ENCODE assay signal across 11 mouse cellular contexts in genomic region chr11:114231841-114232240, GRCm38 (mm10).
DNase-seq lines count a peak whose midpoint lies in the region; ATAC-seq and TF ChIP-seq lines count a peak whose summit lies in the region.
"Had no signal": no experiment of that assay in that cellular context is flagged by ENCODE, and none has a peak within 500 bp of the region (broad histone marks: within the 10 kb centered on the region; RNA-seq: fewer than 3 reads in every experiment).

No protein-coding gene starts in this region.

- H3K9ac ChIP-seq in forebrain, embryonic 16.5 days (replicated peaks; ENCODE audit: low read depth, low read length): no peak overlapping the region
- no peak overlapping the region for H3K9ac ChIP-seq in forebrain, embryonic 15.5 days (replicated peaks)
- H3K9ac ChIP-seq in midbrain, postnatal 0 days (replicated peaks; ENCODE audit: low read length, poor library complexity, severe bottlenecking): no peak overlapping the region
- H3K9ac ChIP-seq: hindbrain, embryonic 15.5 days; limb, embryonic 13.5 days had no signal

- H3K4me3 ChIP-seq in forebrain, embryonic 16.5 days (replicated peaks; ENCODE audit: low read length): no peak overlapping the region
- no peak overlapping the region for H3K4me3 ChIP-seq in forebrain, embryonic 15.5 days
- H3K4me3 ChIP-seq in midbrain, postnatal 0 days (ENCODE audit: low read depth, low read length): no peak overlapping the region
- H3K4me3 ChIP-seq: hindbrain, embryonic 15.5 days; limb, embryonic 13.5 days had no signal

- H3K9me3 ChIP-seq in forebrain, embryonic 16.5 days (ENCODE audit: control insufficient read depth, low read length): no peaks in the 10 kb centered on the region
- no peaks in the 10 kb centered on the region for H3K9me3 ChIP-seq in forebrain, embryonic 15.5 days
- no peaks in the 10 kb centered on the region for H3K9me3 ChIP-seq in midbrain, postnatal 0 days (ENCODE audit: low read length)
- H3K9me3 ChIP-seq: hindbrain, embryonic 15.5 days had no signal

- no peaks in the 10 kb centered on the region for H3K36me3 ChIP-seq in forebrain, embryonic 16.5 days (ENCODE audit: control insufficient read depth, insufficient read depth)
- no peaks in the 10 kb centered on the region for H3K36me3 ChIP-seq in forebrain, embryonic 15.5 days
- no peaks in the 10 kb centered on the region for H3K36me3 ChIP-seq in midbrain, postnatal 0 days (ENCODE audit: insufficient read depth, low read length)
- H3K36me3 ChIP-seq: hindbrain, embryonic 15.5 days; limb, embryonic 13.5 days had no signal

- TF ChIP-seq CTCF in midbrain, postnatal 0 days (IDR thresholded peaks at IDR 0.05): no peak

- DNase-seq in kidney, postnatal 14 days: peak; percentile 10
- no peak for DNase-seq in kidney, adult 11 months
- peak; percentile 70 for DNase-seq in thymus, postnatal 14 days
- no peak for DNase-seq in thymus, adult 18-20 months
- no peak for DNase-seq in left cerebral cortex, adult 9 months (ENCODE audit: low spot score in 2 of 2)
- no peak for DNase-seq in midbrain, postnatal 0 days (ENCODE audit: low spot score)
- DNase-seq: B cell, adult 2 months had no signal

- no peaks in the 10 kb centered on the region for H3K27me3 ChIP-seq in forebrain, embryonic 16.5 days (replicated peaks; ENCODE audit: control insufficient read depth, insufficient read depth, low read length)
- no peaks in the 10 kb centered on the region for H3K27me3 ChIP-seq in forebrain, embryonic 15.5 days
- no peaks in the 10 kb centered on the region for H3K27me3 ChIP-seq in midbrain, postnatal 0 days (ENCODE audit: insufficient read depth, low read length)

- 70% methylated on average over 4 of the region's 4 CpGs for WGBS in forebrain, embryonic 16.5 days
- 76% methylated on average over 4 of the region's 4 CpGs for WGBS in forebrain, embryonic 15.5 days
- 61% methylated on average over 4 of the region's 4 CpGs for WGBS in midbrain, postnatal 0 days

- H3K27ac ChIP-seq in forebrain, embryonic 16.5 days (ENCODE audit: low read length): no peak overlapping the region
- H3K27ac ChIP-seq in forebrain, embryonic 15.5 days (replicated peaks): no peak overlapping the region
- no peak overlapping the region for H3K27ac ChIP-seq in midbrain, postnatal 0 days (ENCODE audit: low read depth, low read length)
- H3K27ac ChIP-seq: hindbrain, embryonic 15.5 days; limb, embryonic 13.5 days had no signal

- ATAC-seq in forebrain, embryonic 16.5 days: peak; percentile 33; the same call in 1 of the 2 replicates
- ATAC-seq in forebrain, embryonic 15.5 days (replicated peaks): no peak; the same call in 1 of the 2 replicates
- no peak for ATAC-seq in midbrain, postnatal 0 days (ENCODE audit: low FRiP score)

- peaks cover 16% of the 10 kb centered on the region for H3K4me1 ChIP-seq in forebrain, embryonic 16.5 days (replicated peaks; ENCODE audit: control insufficient read depth, insufficient read depth, low read length)
- peaks cover 10% of the 10 kb centered on the region for H3K4me1 ChIP-seq in forebrain, embryonic 15.5 days
- peaks cover 3% of the 10 kb centered on the region; the same call in 1 of the 2 replicates for H3K4me1 ChIP-seq in midbrain, postnatal 0 days (ENCODE audit: insufficient read depth, low read length)

- no peak overlapping the region for H3K4me2 ChIP-seq in forebrain, embryonic 16.5 days (ENCODE audit: low read length)
- H3K4me2 ChIP-seq in forebrain, embryonic 15.5 days (replicated peaks): no peak overlapping the region
- no peak overlapping the region for H3K4me2 ChIP-seq in midbrain, postnatal 0 days (ENCODE audit: low read depth, low read length, poor library complexity, severe bottlenecking)
- H3K4me2 ChIP-seq: hindbrain, embryonic 15.5 days; limb, embryonic 13.5 days had no signal

Comparison
In these comparisons a context has a peak if more than half of its experiments do, and no peak if none do; other contexts are left out.
1. DNase-seq: peak in kidney, postnatal 14 days (single experiment) and thymus, postnatal 14 days (single experiment); none in kidney, adult 11 months (single experiment), thymus, adult 18-20 months (0 of 2), left cerebral cortex, adult 9 months (0 of 2) and midbrain, postnatal 0 days (single experiment).